Mouse (Mus musculus): ENCODE results near the gene Ubiad1. TPM values are rescaled to one million over a fixed set of nuclear protein-coding genes. Genes with fewer than 3 reads are reported as not detected.

The Ubiad1 gene
- polyA plus RNA-seq, 1 experiment from 2014 or later = 17.0 TPM

GRCm38 (mm10) chr4:148404748-148405147 lies 39.8 kb downstream of the Ubiad1 start:
- Histone ChIP-seq H3K4me3 (ENCODE audit: low read depth, low read length) (no peak overlapping the region), H3K27ac (ENCODE audit: low read depth, low read length) (no peak overlapping the region), H3K4me1 (replicated peaks; ENCODE audit: control insufficient read depth, insufficient read depth, low read length) (peaks cover 4% of the 10 kb centered on the region; the same call in 1 of the 2 replicates), H3K9me3 (ENCODE audit: control insufficient read depth, low read length) (no peaks in the 10 kb centered on the region), H3K27me3 (ENCODE audit: control insufficient read depth, insufficient read depth, low read length) (peaks cover 24% of the 10 kb centered on the region), H3K4me2 (ENCODE audit: low read depth, low read length, severe bottlenecking) (no peak overlapping the region), H3K36me3 (ENCODE audit: control insufficient read depth, insufficient read depth, low read length) (no peaks in the 10 kb centered on the region), H3K9ac (ENCODE audit: low read length) (no peak overlapping the region)
- DNase-seq (ENCODE audit: low spot score) (no peak), ATAC-seq (replicated peaks; ENCODE audit: low FRiP score) (no peak)
- WGBS = 11% methylated on average over 11 of the region's 11 CpGs

GRCm38 (mm10) chr4:148403402-148403801 lies 41.2 kb downstream of the Ubiad1 start:
- no peak overlapping the region for H3K4me3 ChIP-seq (ENCODE audit: low read depth, low read length)
- no peak overlapping the region for H3K27ac ChIP-seq (ENCODE audit: low read depth, low read length)
- no peak overlapping the region for H3K9ac ChIP-seq (ENCODE audit: low read length)
- peaks cover 4% of the 10 kb centered on the region; the same call in 1 of the 2 replicates for H3K4me1 ChIP-seq (replicated peaks; ENCODE audit: control insufficient read depth, insufficient read depth, low read length)
- DNase-seq (ENCODE audit: low spot score) (no peak), ATAC-seq (replicated peaks; ENCODE audit: low FRiP score) (no peak)
- no peaks in the 10 kb centered on the region for H3K9me3 ChIP-seq (ENCODE audit: control insufficient read depth, low read length)
- H3K27me3 ChIP-seq (ENCODE audit: control insufficient read depth, insufficient read depth, low read length) = peaks cover 24% of the 10 kb centered on the region
- no peak overlapping the region for H3K4me2 ChIP-seq (ENCODE audit: low read depth, low read length, severe bottlenecking)
- 18% methylated on average over 12 of the region's 12 CpGs for WGBS
- H3K36me3 ChIP-seq (ENCODE audit: control insufficient read depth, insufficient read depth, low read length) = no peaks in the 10 kb centered on the region

GRCm38 (mm10) chr4:148399437-148400094 lies 45.0 kb downstream of the Ubiad1 start:
- Histone ChIP-seq H3K4me1 (replicated peaks; ENCODE audit: control insufficient read depth, insufficient read depth, low read length) (peaks cover 4% of the 10 kb centered on the region; the same call in 1 of the 2 replicates), H3K9me3 (ENCODE audit: control insufficient read depth, low read length) (no peaks in the 10 kb centered on the region), H3K27ac (ENCODE audit: low read depth, low read length) (no peak overlapping the region), H3K36me3 (ENCODE audit: control insufficient read depth, insufficient read depth, low read length) (no peaks in the 10 kb centered on the region), H3K9ac (ENCODE audit: low read length) (no peak overlapping the region), H3K4me3 (ENCODE audit: low read depth, low read length) (no peak overlapping the region), H3K4me2 (ENCODE audit: low read depth, low read length, severe bottlenecking) (no peak overlapping the region), H3K27me3 (ENCODE audit: control insufficient read depth, insufficient read depth, low read length) (peaks cover 17% of the 10 kb centered on the region)
- ATAC-seq (replicated peaks; ENCODE audit: low FRiP score) (no peak), DNase-seq (ENCODE audit: low spot score) (no peak)
- 77% methylated on average over 9 of the region's 9 CpGs for WGBS

- H3K4me2 ChIP-seq (ENCODE audit: low read depth, low read length, severe bottlenecking) = no peak overlapping the region
- H3K9ac ChIP-seq (ENCODE audit: low read length) = no peak overlapping the region
- no peaks in the 10 kb centered on the region for H3K9me3 ChIP-seq (ENCODE audit: control insufficient read depth, low read length)
- no peak overlapping the region for H3K27ac ChIP-seq (ENCODE audit: low read depth, low read length)
- peaks cover 1% of the 10 kb centered on the region; the same call in 1 of the 2 replicates for H3K4me1 ChIP-seq (replicated peaks; ENCODE audit: control insufficient read depth, insufficient read depth, low read length)
- H3K36me3 ChIP-seq (ENCODE audit: control insufficient read depth, insufficient read depth, low read length) = no peaks in the 10 kb centered on the region
- peaks cover under 1% of the 10 kb centered on the region; the same call in 1 of the 2 replicates for H3K27me3 ChIP-seq (ENCODE audit: control insufficient read depth, insufficient read depth, low read length)
- DNase-seq (ENCODE audit: low spot score) (no peak), ATAC-seq (replicated peaks; ENCODE audit: low FRiP score) (no peak)
- no peak overlapping the region for H3K4me3 ChIP-seq (ENCODE audit: low read depth, low read length)
- WGBS = 82% methylated on average over 18 of the region's 18 CpGs
Observed at GRCm38 (mm10) chr4:148397531-148398287, 46.9 kb downstream of the Ubiad1 start.

DNA sequence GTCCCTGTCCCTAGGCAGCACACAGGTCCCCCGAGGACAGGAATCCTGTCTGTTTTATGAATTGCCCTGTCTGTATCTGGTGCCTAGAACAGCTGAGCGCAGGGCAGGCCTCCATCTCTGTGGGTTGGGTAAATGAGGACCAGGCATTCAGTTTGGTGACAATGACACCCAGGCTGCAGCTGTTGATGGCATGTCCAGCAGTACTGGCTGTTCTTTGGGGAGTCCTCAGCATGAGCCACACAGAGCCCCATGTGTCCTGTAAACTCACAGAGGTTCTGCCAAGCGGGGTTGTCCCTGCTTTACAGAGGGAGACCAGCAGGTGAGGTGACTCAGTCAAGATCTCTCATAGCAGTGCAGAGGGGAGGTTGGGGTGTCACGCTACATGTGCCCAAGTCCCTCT lies 47.5 kb downstream of the Ubiad1 start:
- H3K4me3 ChIP-seq (ENCODE audit: low read depth, low read length) = no peak overlapping the region
- H3K9me3 ChIP-seq (ENCODE audit: control insufficient read depth, low read length) = no peaks in the 10 kb centered on the region
- no peaks in the 10 kb centered on the region for H3K27me3 ChIP-seq (ENCODE audit: control insufficient read depth, insufficient read depth, low read length)
- H3K27ac ChIP-seq (ENCODE audit: low read depth, low read length) = no peak overlapping the region
- WGBS = 88% methylated on average over 4 of the region's 4 CpGs
- H3K4me1 ChIP-seq (replicated peaks; ENCODE audit: control insufficient read depth, insufficient read depth, low read length) = peaks cover 2% of the 10 kb centered on the region; the same call in 1 of the 2 replicates
- no peaks in the 10 kb centered on the region for H3K36me3 ChIP-seq (ENCODE audit: control insufficient read depth, insufficient read depth, low read length)
- no peak for ATAC-seq (replicated peaks; ENCODE audit: low FRiP score)
- H3K4me2 ChIP-seq (ENCODE audit: low read depth, low read length, severe bottlenecking) = no peak overlapping the region
- no peak overlapping the region for H3K9ac ChIP-seq (ENCODE audit: low read length)
- DNase-seq (ENCODE audit: low spot score) = no peak

GRCm38 (mm10) chr4:148395875-148396274 lies 48.7 kb downstream of the Ubiad1 start:
- Histone ChIP-seq H3K4me3 (ENCODE audit: low read depth, low read length) (no peak overlapping the region), H3K36me3 (ENCODE audit: control insufficient read depth, insufficient read depth, low read length) (no peaks in the 10 kb centered on the region), H3K27ac (ENCODE audit: low read depth, low read length) (no peak overlapping the region), H3K4me1 (replicated peaks; ENCODE audit: control insufficient read depth, insufficient read depth, low read length) (peaks cover 2% of the 10 kb centered on the region; the same call in 1 of the 2 replicates), H3K4me2 (ENCODE audit: low read depth, low read length, severe bottlenecking) (no peak overlapping the region), H3K9me3 (ENCODE audit: control insufficient read depth, low read length) (no peaks in the 10 kb centered on the region), H3K9ac (ENCODE audit: low read length) (no peak overlapping the region), H3K27me3 (ENCODE audit: control insufficient read depth, insufficient read depth, low read length) (no peaks in the 10 kb centered on the region)
- ATAC-seq (replicated peaks; ENCODE audit: low FRiP score) (no peak), DNase-seq (ENCODE audit: low spot score) (no peak)
- 79% methylated on average over 6 of the region's 6 CpGs for WGBS

- Histone ChIP-seq H3K9ac (ENCODE audit: low read length) (no peak overlapping the region), H3K9me3 (ENCODE audit: control insufficient read depth, low read length) (no peaks in the 10 kb centered on the region), H3K36me3 (ENCODE audit: control insufficient read depth, insufficient read depth, low read length) (no peaks in the 10 kb centered on the region), H3K4me2 (ENCODE audit: low read depth, low read length, severe bottlenecking) (no peak overlapping the region), H3K4me1 (replicated peaks; ENCODE audit: control insufficient read depth, insufficient read depth, low read length) (peaks cover 2% of the 10 kb centered on the region; the same call in 1 of the 2 replicates), H3K27ac (ENCODE audit: low read depth, low read length) (no peak overlapping the region), H3K4me3 (ENCODE audit: low read depth, low read length) (no peak overlapping the region), H3K27me3 (ENCODE audit: control insufficient read depth, insufficient read depth, low read length) (no peaks in the 10 kb centered on the region)
- ATAC-seq (replicated peaks; ENCODE audit: low FRiP score) (no peak), DNase-seq (ENCODE audit: low spot score) (no peak)
- 71% methylated on average over 7 of the region's 7 CpGs for WGBS
Observed at GRCm38 (mm10) chr4:148395198-148395597, 49.4 kb downstream of the Ubiad1 start.

- no peaks in the 10 kb centered on the region for H3K9me3 ChIP-seq (ENCODE audit: control insufficient read depth, low read length)
- H3K36me3 ChIP-seq (ENCODE audit: control insufficient read depth, insufficient read depth, low read length) = no peaks in the 10 kb centered on the region
- no peak overlapping the region for H3K9ac ChIP-seq (ENCODE audit: low read length)
- H3K27me3 ChIP-seq (ENCODE audit: control insufficient read depth, insufficient read depth, low read length) = no peaks in the 10 kb centered on the region
- H3K4me1 ChIP-seq (replicated peaks; ENCODE audit: control insufficient read depth, insufficient read depth, low read length) = peaks cover 2% of the 10 kb centered on the region; the same call in 1 of the 2 replicates
- no peak overlapping the region for H3K4me2 ChIP-seq (ENCODE audit: low read depth, low read length, severe bottlenecking)
- no peak for ATAC-seq (replicated peaks; ENCODE audit: low FRiP score)
- no peak overlapping the region for H3K4me3 ChIP-seq (ENCODE audit: low read depth, low read length)
- no peak overlapping the region for H3K27ac ChIP-seq (ENCODE audit: low read depth, low read length)
- DNase-seq (ENCODE audit: low spot score) = no peak
- 73% methylated on average over 21 of the region's 21 CpGs for WGBS
Observed at GRCm38 (mm10) chr4:148391714-148392310, 52.8 kb downstream of the Ubiad1 start.

All from forebrain, embryonic 11.5 days (tissue).